Mouse (Mus musculus) small intestine, adult 10 weeks (tissue): ENCODE measurements around the gene Gpr108. TPM values are rescaled to one million over a fixed set of nuclear protein-coding genes. Genes with fewer than 3 reads are reported as not detected.

Experiments
- polyA plus RNA-seq: library from polyadenylated mRNA; stranded (reverse); fragments of 350-450 nt; fragmentation: Illumina TruSeq; extraction: RNeasy Lipid Tissue Mini Kit (QIAGEN cat#74804); gene quantifications from one replicate; pipeline ENCODE4 v1.2.3, GENCODE M21; 2014; ENCODE audit warnings: low replicate concordance

Gpr108 gene
- polyA plus RNA-seq = 0.41 TPM

GRCm38 (mm10) chr17:57248201-57248699 lies at the start of gene Gpr108:
Gene Gpr108, minus strand, starts transcription at chr17:57248446.

GRCm38 (mm10) chr17:57278943-57279590 lies 30.8 kb upstream of the Gpr108 start, which contains the start of gene Vav1:
Gene Vav1, plus strand, starts transcription at chr17:57279100.

GRCm38 (mm10) chr17:57249186-57250181 lies 1.2 kb upstream of the Gpr108 start, which contains the start of gene Trip10:
Gene Trip10, plus strand, starts transcription at chr17:57249455.

GRCm38 (mm10) chr17:57228014-57228413 lies 20.2 kb downstream of the Gpr108 start, which contains the start of gene C3:
Gene C3, minus strand, starts transcription at chr17:57228136.

GRCm38 (mm10) chr17:57194041-57194507 lies 54.2 kb downstream of the Gpr108 start, which contains the start of gene Tnfsf14:
Gene Tnfsf14, minus strand, starts transcription at chr17:57194177.

Other genes with a start within 250 kb of the Gpr108 start
- gene Pspn, start 248.4 kb downstream of the Gpr108 start, polyA plus RNA-seq = not detected
- 1.6 TPM for gene Gtf2f1, start 237.2 kb downstream of the Gpr108 start, polyA plus RNA-seq
- not detected for gene Gm17949, start 237.0 kb downstream of the Gpr108 start, polyA plus RNA-seq
- 4.3 TPM for gene Khsrp, start 216.9 kb downstream of the Gpr108 start, polyA plus RNA-seq
- gene Slc25a41, start 206.8 kb downstream of the Gpr108 start, polyA plus RNA-seq = not detected
- gene Crb3, start 189.3 kb downstream of the Gpr108 start, polyA plus RNA-seq = 27.2 TPM
- 2.3 TPM for gene Slc25a23, start 188.6 kb downstream of the Gpr108 start, polyA plus RNA-seq
- 3.3 TPM for gene Dennd1c, start 169.9 kb downstream of the Gpr108 start, polyA plus RNA-seq
- not detected for gene Tubb4a, start 160.7 kb downstream of the Gpr108 start, polyA plus RNA-seq
- gene Tnfsf9, start 143.1 kb downstream of the Gpr108 start, polyA plus RNA-seq = not detected
- gene Cd70, start 98.7 kb downstream of the Gpr108 start, polyA plus RNA-seq = not detected
- gene Tnfsf14, start 54.3 kb downstream of the Gpr108 start, polyA plus RNA-seq = not detected
- gene C3, start 20.3 kb downstream of the Gpr108 start, polyA plus RNA-seq = 23.0 TPM
- gene Trip10, start 1.0 kb upstream of the Gpr108 start, polyA plus RNA-seq = 1.5 TPM
- 1.1 TPM for gene Vav1, start 30.7 kb upstream of the Gpr108 start, polyA plus RNA-seq
- gene Adgre1, start 110.2 kb upstream of the Gpr108 start, polyA plus RNA-seq = 10.6 TPM